Mouse (Mus musculus) megakaryocyte, embryonic 14.5 days (primary cell): Measurements from ENCODE around the gene Fbxo45.
A peak's percentile ranks its signal among the peaks of the same experiment; 100 is the strongest.

Experiments
- FLI1 ChIP-seq: IDR thresholded peaks from 2 replicates; pipeline ENCODE4 v1.6.1; 2012; ENCODE audit warnings: low read length, inconsistent platforms, mixed read lengths
- GATA1 ChIP-seq: IDR thresholded peaks from 3 replicates; pipeline ENCODE4 v1.6.1; 2012; ENCODE audit warnings: mixed read lengths, low read length, inconsistent platforms, borderline replicate concordance

GRCm38 (mm10) chr16:32277308-32278256 lies 30.6 kb upstream of the Fbxo45 start, which contains the start of gene Rnf168:
- TF ChIP-seq GATA1 (no peak), FLI1 (peak; percentile 67; the same call in 1 of the 2 replicates)
